Mouse (Mus musculus) cerebellum, postnatal 25 days (tissue): ENCODE measurements around the gene Ap2b1.

Source experiments
- DNase-seq, 2 experiments: peaks; one replicate each; pipeline ENCODE4 v3.0.0; 2021; ENCODE audit warnings: mixed read lengths in 2 of 2

Ap2b1 gene

GRCm38 (mm10) chr11:83448021-83448926, 149.4 kb downstream of the Ap2b1 start:
- no peak for DNase-seq

GRCm38 (mm10) chr11:83448927-83449236, 150.1 kb downstream of the Ap2b1 start:
- peak in 1 of 2 experiments; percentile 53 for DNase-seq

GRCm38 (mm10) chr11:83449298-83449697, 150.5 kb downstream of the Ap2b1 start:
- no peak for DNase-seq

GRCm38 (mm10) chr11:83450550-83450949, 151.7 kb downstream of the Ap2b1 start:
- no peak for DNase-seq

GRCm38 (mm10) chr11:83451281-83451680, 152.5 kb downstream of the Ap2b1 start:
- DNase-seq, result peak; percentile 49 to 60

GRCm38 (mm10) chr11:83454548-83454947, 155.7 kb downstream of the Ap2b1 start:
- DNase-seq, result no peak
